30 mouse cellular contexts compared by ENCODE assay signal in the genomic region with DNA sequence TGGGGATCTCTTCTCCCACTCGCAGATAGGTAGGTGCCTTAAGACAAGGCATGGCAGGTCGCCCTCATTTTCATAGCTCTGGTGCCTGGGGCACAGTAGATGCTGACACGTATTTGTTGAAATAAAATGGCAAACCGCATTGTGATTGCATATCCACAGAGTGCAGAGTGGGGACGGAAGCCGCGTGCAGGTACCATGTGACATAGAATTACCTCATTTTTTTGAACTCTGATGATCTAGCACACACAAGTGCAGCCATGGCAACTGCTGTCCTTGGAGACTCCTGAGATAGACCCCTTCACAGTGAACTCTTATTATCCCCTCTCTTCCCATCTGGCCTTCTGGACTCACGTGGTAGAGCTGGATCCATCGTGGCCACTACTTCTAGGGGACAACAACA.
DNase-seq lines count a peak whose midpoint lies in the region; ATAC-seq and TF ChIP-seq lines count a peak whose summit lies in the region.
"Had no signal": no experiment of that assay in that cellular context is flagged by ENCODE, and none has a peak within 500 bp of the region (broad histone marks: within the 10 kb centered on the region; RNA-seq: fewer than 3 reads in every experiment).

No protein-coding gene starts in this region.

- no peaks in the 10 kb centered on the region for H3K27me3 ChIP-seq in forebrain, postnatal 0 days (ENCODE audit: insufficient read depth, low read length)
- no peaks in the 10 kb centered on the region for H3K27me3 ChIP-seq in forebrain, embryonic 11.5 days (ENCODE audit: control insufficient read depth, insufficient read depth, low read length)
- H3K27me3 ChIP-seq in hindbrain, embryonic 16.5 days (replicated peaks; ENCODE audit: control insufficient read depth, insufficient read depth, low read length) = no peaks in the 10 kb centered on the region
- H3K27me3 ChIP-seq in hindbrain, embryonic 12.5 days = peaks cover 3% of the 10 kb centered on the region; the same call in 1 of the 2 replicates
- no peaks in the 10 kb centered on the region for H3K27me3 ChIP-seq in limb, embryonic 14.5 days (ENCODE audit: control insufficient read depth, insufficient read depth, low read length)
- no peaks in the 10 kb centered on the region for H3K27me3 ChIP-seq in limb, embryonic 10.5 days (ENCODE audit: low read depth, poor library complexity, severe bottlenecking)
- H3K27me3 ChIP-seq in midbrain, postnatal 0 days (ENCODE audit: insufficient read depth, low read length) = no peaks in the 10 kb centered on the region
- H3K27me3 ChIP-seq in midbrain, embryonic 16.5 days (ENCODE audit: control insufficient read depth, insufficient read depth, low read depth, low read length) = no peaks in the 10 kb centered on the region
- H3K27me3 ChIP-seq: CH12.LX; embryonic facial prominence, embryonic 13.5 days; embryonic facial prominence, embryonic 15.5 days; forebrain, embryonic 13.5 days; forebrain, embryonic 15.5 days; Patski had no signal

- no peak overlapping the region for H3K27ac ChIP-seq in forebrain, postnatal 0 days (ENCODE audit: low read depth, low read length)
- no peak overlapping the region for H3K27ac ChIP-seq in forebrain, embryonic 11.5 days (ENCODE audit: low read depth, low read length)
- 0 out of 2 replicates have a peak overlapping the region, but pooled peaks have one; percentile 23 for H3K27ac ChIP-seq in hindbrain, embryonic 16.5 days (ENCODE audit: low read depth, low read length)
- H3K27ac ChIP-seq in hindbrain, embryonic 12.5 days = no peak overlapping the region
- H3K27ac ChIP-seq in limb, embryonic 14.5 days (replicated peaks; ENCODE audit: low read depth, low read length) = no peak overlapping the region
- no peak overlapping the region for H3K27ac ChIP-seq in limb, embryonic 10.5 days
- H3K27ac ChIP-seq in midbrain, postnatal 0 days (ENCODE audit: low read depth, low read length) = no peak overlapping the region
- H3K27ac ChIP-seq in midbrain, embryonic 16.5 days (ENCODE audit: low read length) = no peak overlapping the region
- H3K27ac ChIP-seq: embryonic facial prominence, embryonic 13.5 days; embryonic facial prominence, embryonic 15.5 days; forebrain, embryonic 10.5 days; forebrain, embryonic 13.5 days; forebrain, embryonic 15.5 days had no signal

- H3K4me1 ChIP-seq in forebrain, postnatal 0 days (ENCODE audit: insufficient read depth) = peaks cover 9% of the 10 kb centered on the region; the same call in 1 of the 2 replicates
- peaks cover 13% of the 10 kb centered on the region; the same call in 1 of the 2 replicates for H3K4me1 ChIP-seq in forebrain, embryonic 11.5 days (replicated peaks; ENCODE audit: control insufficient read depth, insufficient read depth, low read length)
- H3K4me1 ChIP-seq in hindbrain, embryonic 16.5 days (ENCODE audit: control insufficient read depth, insufficient read depth, low read depth, low read length) = peaks cover 15% of the 10 kb centered on the region
- peaks cover 32% of the 10 kb centered on the region for H3K4me1 ChIP-seq in hindbrain, embryonic 12.5 days
- H3K4me1 ChIP-seq in limb, embryonic 14.5 days (ENCODE audit: control insufficient read depth, insufficient read depth, low read length) = no peaks in the 10 kb centered on the region
- H3K4me1 ChIP-seq in limb, embryonic 10.5 days = peaks cover 9% of the 10 kb centered on the region
- H3K4me1 ChIP-seq in midbrain, postnatal 0 days (ENCODE audit: insufficient read depth, low read length) = no peaks in the 10 kb centered on the region
- peaks cover 17% of the 10 kb centered on the region for H3K4me1 ChIP-seq in midbrain, embryonic 16.5 days (ENCODE audit: control insufficient read depth, insufficient read depth, low read length)
- H3K4me1 ChIP-seq: embryonic facial prominence, embryonic 15.5 days had no signal

- ATAC-seq in forebrain, postnatal 0 days = 0 out of 2 replicates have a peak, but pooled peaks have one; percentile 34
- no peak for ATAC-seq in forebrain, embryonic 11.5 days (replicated peaks; ENCODE audit: low FRiP score)
- no peak for ATAC-seq in hindbrain, embryonic 16.5 days
- no peak for ATAC-seq in hindbrain, embryonic 12.5 days (ENCODE audit: low FRiP score)
- peak; percentile 26; the same call in 1 of the 2 replicates for ATAC-seq in limb, embryonic 14.5 days (ENCODE audit: low FRiP score, low read depth)
- peak; percentile 58 for ATAC-seq in midbrain, postnatal 0 days (ENCODE audit: low FRiP score)
- no peak for ATAC-seq in midbrain, embryonic 16.5 days
- ATAC-seq: activated CD4-positive, CD25-positive, alpha-beta regulatory T cell, adult 4 months; CD4-positive, CD25-positive, alpha-beta regulatory T cell, adult 4 months; forebrain, embryonic 13.5 days; forebrain, embryonic 15.5 days; Patski had no signal

- H3K4me3 ChIP-seq in forebrain, postnatal 0 days (ENCODE audit: low read depth, low read length) = no peak overlapping the region
- H3K4me3 ChIP-seq in forebrain, embryonic 11.5 days (ENCODE audit: low read depth, low read length) = no peak overlapping the region
- no peak overlapping the region for H3K4me3 ChIP-seq in hindbrain, embryonic 16.5 days (ENCODE audit: low read length)
- no peak overlapping the region for H3K4me3 ChIP-seq in hindbrain, embryonic 12.5 days
- no peak overlapping the region for H3K4me3 ChIP-seq in limb, embryonic 14.5 days (replicated peaks; ENCODE audit: low read length)
- H3K4me3 ChIP-seq in limb, embryonic 10.5 days = no peak overlapping the region
- H3K4me3 ChIP-seq in midbrain, postnatal 0 days (ENCODE audit: low read depth, low read length) = no peak overlapping the region
- H3K4me3 ChIP-seq in midbrain, embryonic 16.5 days (ENCODE audit: low read depth, low read length) = no peak overlapping the region
- H3K4me3 ChIP-seq: embryonic facial prominence, embryonic 13.5 days; embryonic facial prominence, embryonic 15.5 days; erythroblast, embryonic 14.5 days; forebrain, embryonic 10.5 days; forebrain, embryonic 13.5 days; forebrain, embryonic 15.5 days had no signal

- no peak overlapping the region for H3K4me2 ChIP-seq in forebrain, postnatal 0 days (ENCODE audit: low read depth)
- H3K4me2 ChIP-seq in forebrain, embryonic 11.5 days (ENCODE audit: low read depth, low read length, severe bottlenecking) = no peak overlapping the region
- no peak overlapping the region for H3K4me2 ChIP-seq in hindbrain, embryonic 16.5 days (ENCODE audit: low read length)
- no peak overlapping the region for H3K4me2 ChIP-seq in hindbrain, embryonic 12.5 days (replicated peaks)
- H3K4me2 ChIP-seq in limb, embryonic 14.5 days (replicated peaks; ENCODE audit: low read depth, low read length, severe bottlenecking) = no peak overlapping the region
- no peak overlapping the region for H3K4me2 ChIP-seq in midbrain, postnatal 0 days (ENCODE audit: low read depth, low read length, poor library complexity, severe bottlenecking)
- no peak overlapping the region for H3K4me2 ChIP-seq in midbrain, embryonic 16.5 days (ENCODE audit: low read length)
- H3K4me2 ChIP-seq: embryonic facial prominence, embryonic 13.5 days; embryonic facial prominence, embryonic 15.5 days; forebrain, embryonic 13.5 days; forebrain, embryonic 15.5 days had no signal

- whole genome bisulfite sequencing in forebrain, postnatal 0 days = 90% methylated on average over 9 of the region's 9 CpGs
- 91% methylated on average over 9 of the region's 9 CpGs for WGBS in forebrain, embryonic 11.5 days
- 80% methylated on average over 9 of the region's 9 CpGs for WGBS in hindbrain, embryonic 16.5 days
- 83% methylated on average over 9 of the region's 9 CpGs for WGBS in hindbrain, embryonic 12.5 days
- WGBS in limb, embryonic 14.5 days = 86% methylated on average over 9 of the region's 9 CpGs
- WGBS in limb, embryonic 10.5 days = 89% methylated on average over 9 of the region's 9 CpGs
- 82% methylated on average over 9 of the region's 9 CpGs for WGBS in midbrain, postnatal 0 days
- 82% methylated on average over 9 of the region's 9 CpGs for WGBS in midbrain, embryonic 16.5 days

- H3K9ac ChIP-seq in forebrain, postnatal 0 days = no peak overlapping the region
- no peak overlapping the region for H3K9ac ChIP-seq in forebrain, embryonic 11.5 days (ENCODE audit: low read length)
- no peak overlapping the region for H3K9ac ChIP-seq in hindbrain, embryonic 16.5 days (ENCODE audit: low read depth, low read length)
- no peak overlapping the region for H3K9ac ChIP-seq in hindbrain, embryonic 12.5 days
- no peak overlapping the region for H3K9ac ChIP-seq in limb, embryonic 14.5 days (ENCODE audit: low read depth, low read length, severe bottlenecking)
- no peak overlapping the region for H3K9ac ChIP-seq in midbrain, postnatal 0 days (replicated peaks; ENCODE audit: low read length, poor library complexity, severe bottlenecking)
- no peak overlapping the region for H3K9ac ChIP-seq in midbrain, embryonic 16.5 days (ENCODE audit: low read depth, low read length)
- H3K9ac ChIP-seq: embryonic facial prominence, embryonic 13.5 days; embryonic facial prominence, embryonic 15.5 days; forebrain, embryonic 13.5 days; forebrain, embryonic 15.5 days had no signal

- TF ChIP-seq CTCF in forebrain, postnatal 0 days (IDR thresholded peaks at IDR 0.05; ENCODE audit: low read depth) = no peak
- TF ChIP-seq CTCF in midbrain, postnatal 0 days (IDR thresholded peaks at IDR 0.05) = no peak

- H3K9me3 ChIP-seq in forebrain, postnatal 0 days (ENCODE audit: low read length) = no peaks in the 10 kb centered on the region
- no peaks in the 10 kb centered on the region for H3K9me3 ChIP-seq in forebrain, embryonic 11.5 days (ENCODE audit: control insufficient read depth, low read length)
- H3K9me3 ChIP-seq in hindbrain, embryonic 16.5 days (ENCODE audit: control insufficient read depth, low read length) = no peaks in the 10 kb centered on the region
- H3K9me3 ChIP-seq in hindbrain, embryonic 12.5 days (replicated peaks) = no peaks in the 10 kb centered on the region
- no peaks in the 10 kb centered on the region for H3K9me3 ChIP-seq in limb, embryonic 14.5 days (ENCODE audit: control insufficient read depth, low read length)
- H3K9me3 ChIP-seq in limb, embryonic 10.5 days (replicated peaks) = no peaks in the 10 kb centered on the region
- no peaks in the 10 kb centered on the region for H3K9me3 ChIP-seq in midbrain, postnatal 0 days (ENCODE audit: low read length)
- H3K9me3 ChIP-seq in midbrain, embryonic 16.5 days (replicated peaks; ENCODE audit: control insufficient read depth, low read length, poor library complexity, severe bottlenecking) = no peaks in the 10 kb centered on the region
- H3K9me3 ChIP-seq: embryonic facial prominence, embryonic 13.5 days; embryonic facial prominence, embryonic 15.5 days; forebrain, embryonic 10.5 days; forebrain, embryonic 13.5 days; forebrain, embryonic 15.5 days had no signal

- no peaks in the 10 kb centered on the region for H3K36me3 ChIP-seq in forebrain, postnatal 0 days (ENCODE audit: insufficient read depth)
- H3K36me3 ChIP-seq in forebrain, embryonic 11.5 days (ENCODE audit: control insufficient read depth, insufficient read depth, low read length) = no peaks in the 10 kb centered on the region
- H3K36me3 ChIP-seq in hindbrain, embryonic 16.5 days (ENCODE audit: control insufficient read depth, insufficient read depth, low read length) = no peaks in the 10 kb centered on the region
- no peaks in the 10 kb centered on the region for H3K36me3 ChIP-seq in hindbrain, embryonic 12.5 days
- no peaks in the 10 kb centered on the region for H3K36me3 ChIP-seq in limb, embryonic 14.5 days (ENCODE audit: control insufficient read depth, insufficient read depth, low read length)
- no peaks in the 10 kb centered on the region for H3K36me3 ChIP-seq in limb, embryonic 10.5 days
- H3K36me3 ChIP-seq in midbrain, postnatal 0 days (ENCODE audit: insufficient read depth, low read length) = no peaks in the 10 kb centered on the region
- no peaks in the 10 kb centered on the region for H3K36me3 ChIP-seq in midbrain, embryonic 16.5 days (ENCODE audit: control insufficient read depth, insufficient read depth, low read length)
- H3K36me3 ChIP-seq: embryonic facial prominence, embryonic 13.5 days; embryonic facial prominence, embryonic 15.5 days; forebrain, embryonic 10.5 days; forebrain, embryonic 15.5 days; G1E had no signal

- no peak for TF ChIP-seq POLR2A in limb, embryonic 14.5 days (IDR thresholded peaks at IDR 0.05; ENCODE audit: borderline replicate concordance, extremely low read depth, insufficient read depth, insufficient read length)

- DNase-seq in forebrain, postnatal 0 days = no peak
- DNase-seq in forebrain, embryonic 11.5 days (ENCODE audit: low spot score) = no peak
- no peak for DNase-seq in limb, embryonic 14.5 days (ENCODE audit: low spot score)
- no peak for DNase-seq in limb, embryonic 10.5 days (ENCODE audit: low spot score)
- DNase-seq in midbrain, postnatal 0 days (ENCODE audit: low spot score) = no peak
- DNase-seq: adrenal gland, adult 8-10 months; adrenal gland, postnatal 14 days; adrenal gland, postnatal 36 days; B cell, adult 2 months; cerebellum, adult 11 months; cerebellum, adult 18-20 months; cerebellum, adult 8-10 months; cerebellum, adult 9-11 months; cerebellum, postnatal 14 days; cerebellum, postnatal 36 days; embryo, embryonic 11 days had no signal

Comparison
In these comparisons a context has a peak if more than half of its experiments do, and no peak if none do; other contexts are left out.
1. ATAC-seq: peak in forebrain, postnatal 0 days (single experiment), limb, embryonic 14.5 days (single experiment) and midbrain, postnatal 0 days (single experiment); none in forebrain, embryonic 11.5 days (single experiment), hindbrain, embryonic 16.5 days (single experiment), hindbrain, embryonic 12.5 days (single experiment) and midbrain, embryonic 16.5 days (single experiment).